Mouse (Mus musculus) adrenal gland (tissue): ENCODE results near the gene Olfr111.
"Not testable (repeated sequence)": the region's sequence is repeated elsewhere in the genome, so short reads cannot be mapped to it uniquely, and the experiment has no call there.

Source experiments
- intact Hi-C: fragments of 180-260 bp; cut with DNase I; formaldehyde crosslinking; loops from one replicate; pipeline ENCODE4 v1.15.1; 2025
- long read RNA-seq, 2 experiments: library from polyadenylated mRNA; unstranded; transcript quantifications; one replicate each; pipeline ENCODE4 v2.0.0; 2020; ENCODE audit warnings: borderline replicate concordance in 1 of 2; ENCODE audit not compliant: insufficient replicate concordance in 1 of 2

Gene Olfr111
- long read RNA-seq, experiment 1, partial matches to known transcripts: 0 of 1 reads
- long read RNA-seq, experiment 1, other reads (novel, unspliced or antisense): 1 of 1 reads
- long read RNA-seq, experiment 2: 0 reads

- intact Hi-C loops: no loop called here
Measured at GRCm38 (mm10) chr17:37507730-37508129, at the start of gene Olfr111. Gene Olfr111 (plus strand): TSS chr17:37508030.

GRCm38 (mm10) chr17:37458616-37459015 lies 49.2 kb upstream of the Olfr111 start, which contains the start of gene Olfr109:
Gene Olfr109 (plus strand): TSS chr17:37458916.
- intact Hi-C loops: no loop called here

GRCm38 (mm10) chr17:37483452-37483851 lies 24.4 kb upstream of the Olfr111 start, which contains the start of gene H2-M2:
Gene H2-M2 (minus strand): TSS chr17:37483552.
- intact Hi-C loops: no loop called here

GRCm38 (mm10) chr17:37491930-37492518 lies 15.8 kb upstream of the Olfr111 start, which contains the start of gene Olfr110:
Gene Olfr110 (plus strand): TSS chr17:37492468.
- intact Hi-C loops: no loop called here

DNA sequence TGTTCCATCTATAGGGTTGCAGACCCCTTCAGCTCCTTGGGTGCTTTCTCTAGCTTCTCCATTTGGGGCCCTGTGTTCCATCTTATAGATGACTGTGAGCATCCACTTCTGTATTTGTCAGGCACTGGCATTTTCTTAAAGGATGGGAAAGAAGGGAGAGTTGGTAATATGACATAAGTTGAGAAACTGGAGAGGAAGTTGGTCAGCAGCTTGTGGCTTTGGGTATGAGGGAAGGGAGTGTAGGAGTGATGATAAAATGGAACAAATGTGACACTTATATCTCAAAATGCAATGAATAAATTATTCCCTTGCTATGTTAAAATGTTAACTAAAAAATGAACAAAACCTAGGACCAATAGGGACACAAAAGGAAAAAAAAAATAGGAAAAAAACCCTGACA lies 16.8 kb downstream of the Olfr111 start:
- intact Hi-C loops: not testable (repeated sequence)

- intact Hi-C loops: not testable (repeated sequence)
Measured at GRCm38 (mm10) chr17:37525427-37525826, 17.6 kb downstream of the Olfr111 start.

- intact Hi-C loops: no loop called here
Measured at GRCm38 (mm10) chr17:37535173-37535572, 27.3 kb downstream of the Olfr111 start.

DNA sequence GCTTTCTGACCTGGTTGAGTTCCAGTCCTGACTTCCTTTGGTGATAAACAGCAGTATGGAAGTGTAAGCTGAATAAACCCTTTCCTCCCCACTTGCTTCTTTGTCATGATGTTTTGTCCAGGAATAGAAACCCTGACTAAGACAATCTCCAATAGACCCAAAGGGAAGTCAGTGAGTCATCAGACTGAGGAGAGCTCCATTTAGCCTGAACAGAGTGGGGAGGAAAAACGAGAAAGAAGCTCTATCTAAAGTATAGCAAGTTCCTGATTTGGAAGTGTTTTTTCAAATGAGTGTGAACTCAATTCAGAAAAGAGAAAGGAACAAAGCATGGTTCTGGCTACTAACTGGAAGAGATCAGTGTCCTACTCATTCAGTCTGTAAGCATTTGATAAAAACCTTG lies 30.6 kb downstream of the Olfr111 start:
- intact Hi-C loops: not testable (repeated sequence)

DNA sequence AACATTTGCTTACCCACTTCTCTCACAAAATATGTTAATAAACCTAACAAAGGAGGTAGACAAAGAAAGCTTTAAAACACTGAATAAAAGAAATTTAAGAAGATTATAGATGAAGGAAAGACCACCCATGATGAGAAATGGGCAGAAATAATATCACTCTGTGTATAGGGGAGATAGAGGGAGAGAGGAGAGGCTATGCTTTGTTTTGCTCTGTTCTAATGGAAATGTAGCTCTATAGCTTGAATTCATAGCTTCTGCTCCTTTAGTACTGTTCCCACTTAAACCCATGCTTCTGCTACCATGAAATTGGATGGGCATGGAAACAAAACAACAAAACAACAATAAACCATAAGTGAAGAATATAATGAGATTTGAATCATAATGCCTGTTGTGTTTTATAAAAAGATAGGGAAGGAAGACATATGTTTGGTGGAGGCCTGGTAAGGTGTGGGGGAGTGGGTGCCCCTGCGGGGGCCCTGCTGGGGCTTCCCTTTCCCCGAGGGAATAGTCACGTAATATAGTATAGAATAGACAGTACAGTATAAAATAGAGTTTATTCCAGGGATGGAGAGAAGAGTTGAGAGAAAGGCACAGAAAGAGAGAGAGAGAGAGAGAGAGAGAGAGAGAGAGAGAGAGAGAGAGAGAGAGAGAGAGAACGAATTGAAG lies 33.8 kb downstream of the Olfr111 start:
- intact Hi-C loops: no loop called here

DNA sequence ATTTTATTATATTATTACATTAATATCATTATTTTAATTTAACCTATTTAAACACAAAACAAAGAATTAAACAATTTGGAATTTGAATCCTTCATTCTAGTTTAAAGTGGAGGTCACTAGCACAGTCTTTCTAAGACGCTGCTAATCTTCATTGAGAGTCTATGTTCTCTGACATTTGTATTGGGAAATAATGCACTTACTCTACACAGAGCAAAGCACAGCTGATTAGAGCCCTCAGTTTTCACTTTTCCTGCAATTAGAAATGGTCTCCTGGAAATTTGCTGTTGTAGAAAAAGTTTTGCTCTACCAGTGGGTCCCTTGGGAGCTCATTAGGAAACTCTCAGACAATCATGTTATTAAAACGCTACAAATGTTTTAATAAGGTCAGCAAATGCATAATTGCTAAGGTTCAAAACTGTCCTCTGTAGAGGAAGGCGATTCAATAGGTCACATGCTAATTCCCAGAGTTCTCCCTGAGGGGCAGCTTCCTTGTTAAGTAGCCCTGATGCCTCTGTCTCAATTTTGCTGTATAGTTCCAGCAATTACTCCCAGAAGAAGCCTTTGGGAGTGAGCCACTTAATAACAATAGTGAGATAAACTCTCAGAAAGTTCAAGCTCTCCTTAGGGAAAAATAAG lies 36.1 kb downstream of the Olfr111 start:
- intact Hi-C loops: no loop called here

- intact Hi-C loops: no loop called here
Measured at GRCm38 (mm10) chr17:37558913-37559615, 51.2 kb downstream of the Olfr111 start.

DNA sequence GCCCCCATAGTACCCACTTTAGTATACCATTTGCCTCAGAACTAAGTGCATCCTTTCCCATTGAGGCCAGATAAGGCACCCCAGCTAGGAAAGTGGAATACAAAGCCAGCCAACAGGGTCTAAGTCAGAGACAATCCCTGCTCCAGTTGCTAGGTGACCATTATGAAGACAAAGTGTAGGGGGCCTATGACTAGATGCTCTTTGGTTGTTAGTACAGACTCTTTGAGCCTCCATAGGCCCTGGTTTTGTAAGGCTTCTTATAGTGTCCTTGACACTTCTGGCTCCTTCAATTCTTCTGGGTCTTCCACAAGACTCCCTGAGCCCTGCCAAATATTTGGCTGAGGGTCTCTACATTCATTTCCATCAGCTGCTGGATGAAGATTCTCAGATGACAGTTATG lies 61.5 kb downstream of the Olfr111 start, which contains the start of gene Olfr112:
TSS of gene Olfr112 (minus strand) at position 101 of the 400 bp plus-strand sequence.
- intact Hi-C loops: no loop called here

DNA sequence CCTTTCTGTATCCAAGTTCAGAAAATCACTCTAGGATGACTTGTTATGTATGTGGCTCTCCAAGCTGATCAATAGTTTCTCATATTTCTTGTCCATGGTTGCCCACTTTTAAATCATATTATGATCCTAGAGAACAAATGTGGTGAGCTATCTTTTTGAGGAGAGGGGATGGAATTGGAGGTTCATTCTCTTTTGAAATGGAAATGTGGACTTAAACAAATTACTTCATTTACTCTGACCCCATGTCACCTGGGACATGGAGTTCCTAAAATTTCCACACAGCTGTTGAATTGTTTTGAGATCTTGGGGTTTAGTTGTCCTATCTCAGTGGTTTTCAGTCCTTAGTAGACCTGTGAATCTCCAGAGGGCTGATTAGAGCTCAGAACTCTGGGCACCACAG lies 69.7 kb downstream of the Olfr111 start, which contains the start of gene Olfr113:
TSS of gene Olfr113 (minus strand) at position 101 of the 400 bp plus-strand sequence.
- intact Hi-C loops: no loop called here
